Mouse (Mus musculus) macrophage (primary cell): ENCODE measurements around the gene Abl1. TPM values are rescaled to one million over a fixed set of nuclear protein-coding genes. Genes with fewer than 3 reads are reported as not detected.
"Not testable (repeated sequence)": the region's sequence is repeated elsewhere in the genome, so short reads cannot be mapped to it uniquely, and the experiment has no call there.

Source experiments
- H3K27ac ChIP-seq: fragments of 350-480 bp; formaldehyde crosslinking; 2 replicates; pipeline ENCODE4 v1.9.0; 2021
- H3K36me3 ChIP-seq: fragments of 350-480 bp; formaldehyde crosslinking; 2 replicates; pipeline ENCODE4 v1.9.0; 2021; ENCODE audit errors: inconsistent target
- H3K4me3 ChIP-seq: fragments of 350-480 bp; formaldehyde crosslinking; 2 replicates; pipeline ENCODE4 v1.9.0; 2021; ENCODE audit errors: inconsistent target
- H3K79me2 ChIP-seq: fragments of 350-480 bp; formaldehyde crosslinking; 2 replicates; pipeline ENCODE4 v1.9.0; 2021; ENCODE audit errors: inconsistent target
- WGBS: methylation state at CpG from one replicate; pipeline ENCODE4 v1.1.7; 2026; ENCODE audit warnings: inconsistent platforms; ENCODE audit not compliant: missing documents; 5-methylcytosine and 5-hydroxymethylcytosine counted together
- polyA plus RNA-seq: library from polyadenylated mRNA; stranded (reverse); fragments of 250-400 nt; gene quantifications from 3 replicates; pipeline ENCODE4 v1.2.4, GENCODE M21; 2018; ENCODE audit warnings: inconsistent platforms

The Abl1 gene
- polyA plus RNA-seq, 1 experiment from 2014 or later = 34.7 TPM

DNA sequence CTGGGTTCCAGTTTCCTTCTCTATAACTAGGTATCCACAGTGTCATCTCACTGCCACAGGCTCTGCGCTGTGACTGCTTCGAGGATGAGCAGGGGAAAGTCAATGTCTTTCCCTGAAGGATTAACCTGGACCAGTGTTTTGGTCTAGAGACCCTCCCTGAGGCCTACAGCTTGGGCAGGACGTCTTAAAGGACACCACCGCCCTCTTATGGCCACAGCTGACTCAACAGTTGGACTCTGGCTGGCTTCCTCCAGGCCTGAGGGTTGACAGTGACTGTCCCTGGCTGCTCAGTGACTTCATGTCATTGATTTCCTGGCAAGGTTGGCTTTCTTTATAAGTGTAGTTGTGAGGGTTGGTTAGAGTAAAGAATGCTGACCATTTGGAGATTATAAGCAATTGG lies 20.8 kb upstream of the Abl1 start:
- Histone ChIP-seq H3K4me3 (no peak overlapping the region), H3K79me2 (peaks cover 5% of the 10 kb centered on the region; the same call in 1 of the 2 replicates), H3K36me3 (no peaks in the 10 kb centered on the region), H3K27ac (no peak overlapping the region)
- WGBS = 54% methylated on average over 4 of the region's 4 CpGs

DNA sequence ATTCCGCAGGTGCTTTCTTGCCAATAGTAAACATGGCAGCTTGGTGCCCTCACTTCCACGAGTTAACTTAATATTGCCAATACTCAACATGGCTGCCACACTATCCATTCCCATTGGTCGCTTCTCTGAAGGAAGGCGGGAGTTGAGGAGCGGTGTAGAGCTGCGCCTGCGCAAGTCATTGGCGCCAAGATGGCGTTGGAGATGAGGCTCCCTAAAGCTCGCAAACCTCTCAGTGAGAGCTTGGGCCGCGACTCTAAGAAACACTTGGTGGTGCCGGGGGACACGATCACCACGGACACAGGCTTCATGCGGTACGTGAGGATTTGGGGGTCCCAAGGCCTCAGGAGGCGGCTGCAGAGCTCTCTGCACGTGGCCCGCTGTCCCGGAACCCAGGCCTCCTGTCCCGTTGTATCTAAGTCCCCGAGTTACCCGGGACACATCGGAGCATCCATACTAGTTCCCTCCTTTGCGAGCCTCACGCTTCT lies 17.6 kb upstream of the Abl1 start, which contains the start of gene Exosc2:
Gene Exosc2 (plus strand): TSS at position 165 of the 485 bp plus-strand sequence.
- peak within 1 kb of the TSS; percentile 39 for H3K27ac ChIP-seq
- H3K4me3 ChIP-seq = peak within 1 kb of the TSS; percentile 88
- H3K79me2 ChIP-seq = peaks cover 5% of the 10 kb centered on the region; the same call in 1 of the 2 replicates
- peaks cover 9% of the 10 kb centered on the region; the same call in 1 of the 2 replicates for H3K36me3 ChIP-seq
- 1% methylated on average over 27 of the region's 27 CpGs for WGBS

DNA sequence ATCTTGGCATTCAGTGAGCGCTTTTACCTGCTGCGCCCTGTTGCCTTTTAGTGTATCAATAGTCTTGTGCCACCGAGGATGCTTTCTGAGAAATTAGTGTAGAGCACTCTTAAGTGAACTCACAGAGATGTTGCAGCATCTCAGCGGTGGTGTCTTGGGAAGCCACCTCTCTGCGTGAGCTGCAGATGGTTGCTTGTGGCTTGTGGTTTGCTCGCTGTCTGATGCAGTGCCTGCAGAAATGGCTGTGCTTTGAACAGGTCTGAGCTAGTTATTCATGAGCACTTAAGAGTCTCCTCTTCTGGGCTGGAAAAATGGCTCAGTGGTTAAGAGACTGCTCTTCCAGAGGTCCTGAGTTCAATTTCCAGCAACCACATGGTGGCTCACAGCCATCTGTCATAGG lies 9.5 kb upstream of the Abl1 start:
- H3K79me2 ChIP-seq = no peaks in the 10 kb centered on the region
- no peak overlapping the region for H3K27ac ChIP-seq
- 65% methylated on average over 6 of the region's 6 CpGs for WGBS
- peaks cover 17% of the 10 kb centered on the region; the same call in 1 of the 2 replicates for H3K36me3 ChIP-seq
- H3K4me3 ChIP-seq = no peak overlapping the region

DNA sequence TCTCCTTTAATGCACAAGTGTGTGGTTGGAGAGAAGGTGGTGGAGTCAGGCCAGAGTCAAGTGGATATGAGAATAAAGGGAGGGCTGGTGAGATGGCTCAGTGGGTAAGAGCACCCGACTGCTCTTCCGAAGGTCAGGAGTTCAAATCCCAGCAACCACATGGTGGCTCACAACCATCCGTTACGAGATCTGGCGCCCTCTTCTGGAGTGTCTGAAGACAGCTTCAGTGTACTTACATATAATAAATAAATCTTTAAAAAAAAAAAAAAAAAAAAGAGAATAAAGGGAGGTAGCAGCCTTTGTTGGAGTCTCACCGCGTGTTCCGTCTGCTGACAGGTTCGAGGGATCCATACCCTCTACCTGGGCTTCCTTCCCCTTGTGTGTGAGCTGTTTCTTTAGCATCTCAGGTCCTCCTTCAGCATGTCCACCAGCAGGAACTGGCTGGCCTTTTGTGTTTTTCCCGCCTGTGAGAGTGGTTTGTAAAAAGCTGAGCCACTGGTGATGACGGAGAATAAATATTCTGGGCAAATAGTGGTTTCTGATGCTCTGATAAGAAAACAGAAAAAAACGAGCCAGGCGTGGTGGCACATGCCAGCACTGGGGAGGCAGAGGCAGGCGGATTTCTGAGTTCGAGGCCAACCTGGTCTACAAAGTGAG lies 7.0 kb upstream of the Abl1 start:
- not testable (repeated sequence) for H3K36me3 ChIP-seq, H3K27ac ChIP-seq, H3K79me2 ChIP-seq, H3K4me3 ChIP-seq
- WGBS = 91% methylated on average over 15 of the region's 15 CpGs

DNA sequence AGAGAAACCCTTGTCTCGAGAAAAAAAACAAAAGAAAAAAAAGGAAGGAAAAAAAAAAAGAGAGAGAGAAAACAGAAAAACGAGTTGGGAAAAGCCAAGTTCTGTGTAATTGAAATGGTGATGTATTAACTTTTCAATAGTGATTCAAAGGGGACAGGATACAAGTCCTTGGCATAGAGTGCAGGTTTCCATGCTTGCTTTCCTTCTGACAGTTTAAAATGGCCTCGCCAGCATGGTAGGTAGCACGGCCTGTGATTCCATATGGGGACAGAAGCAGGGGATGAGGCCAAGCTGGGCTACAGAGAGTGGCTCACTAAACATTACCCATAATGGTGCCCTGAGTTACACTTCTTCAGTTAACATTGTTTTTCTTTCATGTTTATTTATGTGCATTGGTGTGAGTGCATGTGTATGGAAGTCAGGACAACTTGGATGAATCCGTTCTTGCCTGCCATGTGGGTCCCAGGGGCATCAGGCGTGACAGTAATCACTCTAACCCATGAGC lies 6.4 kb upstream of the Abl1 start:
- 90% methylated on average over 6 of the region's 6 CpGs for WGBS
- Histone ChIP-seq H3K36me3 (no peaks in the 10 kb centered on the region), H3K27ac (no peak overlapping the region), H3K79me2 (no peaks in the 10 kb centered on the region), H3K4me3 (no peak overlapping the region)

DNA sequence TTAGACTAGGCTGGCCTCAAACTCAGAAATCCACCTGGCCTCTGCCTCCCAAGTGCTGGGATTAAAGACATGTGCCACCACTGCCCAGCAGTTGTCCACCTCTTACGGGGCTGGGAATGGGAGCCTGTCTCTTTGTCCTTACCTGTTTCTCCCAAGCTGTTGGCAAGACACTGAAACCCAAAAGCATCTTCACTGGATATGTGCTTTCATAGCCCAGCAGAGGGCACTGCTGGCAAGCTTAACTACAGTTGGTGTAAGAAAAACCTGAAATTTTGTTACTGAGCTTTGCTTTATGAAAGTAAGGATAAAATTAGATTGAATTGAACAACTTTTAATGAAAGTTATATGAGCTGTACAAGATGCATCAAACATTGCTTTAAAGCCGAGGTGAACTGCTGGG lies 4.5 kb upstream of the Abl1 start:
- no peak overlapping the region for H3K27ac ChIP-seq
- H3K79me2 ChIP-seq = no peaks in the 10 kb centered on the region
- H3K36me3 ChIP-seq = no peaks in the 10 kb centered on the region
- no peak overlapping the region for H3K4me3 ChIP-seq
- 33% methylated on average over 2 of the region's 2 CpGs for WGBS

DNA sequence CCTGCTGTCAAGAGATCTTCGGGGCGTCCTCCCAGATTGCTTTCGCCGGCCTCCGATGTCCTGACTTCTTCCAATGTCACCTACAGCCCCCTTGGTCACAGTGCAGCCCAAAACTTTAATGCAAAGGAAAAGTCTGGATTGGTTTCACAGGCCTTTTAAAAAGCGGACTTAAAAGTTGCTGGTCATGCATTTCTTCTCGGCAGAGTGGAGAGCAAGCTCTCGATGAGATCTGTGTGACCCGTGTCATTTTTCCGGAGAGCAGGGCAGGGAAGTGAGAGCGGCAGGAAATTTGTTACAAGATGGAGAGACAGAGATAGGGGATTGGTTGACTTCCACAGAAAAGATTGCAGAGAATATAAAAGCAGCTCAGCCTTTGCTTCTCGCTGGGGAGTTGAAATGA lies 869 bp downstream of the Abl1 start:
- Histone ChIP-seq H3K27ac (peak overlapping the region; percentile 96), H3K79me2 (peaks cover 47% of the 10 kb centered on the region), H3K4me3 (peak overlapping the region; percentile 86), H3K36me3 (no peaks in the 10 kb centered on the region)
- under 1% methylated on average over 12 of the region's 12 CpGs for WGBS

DNA sequence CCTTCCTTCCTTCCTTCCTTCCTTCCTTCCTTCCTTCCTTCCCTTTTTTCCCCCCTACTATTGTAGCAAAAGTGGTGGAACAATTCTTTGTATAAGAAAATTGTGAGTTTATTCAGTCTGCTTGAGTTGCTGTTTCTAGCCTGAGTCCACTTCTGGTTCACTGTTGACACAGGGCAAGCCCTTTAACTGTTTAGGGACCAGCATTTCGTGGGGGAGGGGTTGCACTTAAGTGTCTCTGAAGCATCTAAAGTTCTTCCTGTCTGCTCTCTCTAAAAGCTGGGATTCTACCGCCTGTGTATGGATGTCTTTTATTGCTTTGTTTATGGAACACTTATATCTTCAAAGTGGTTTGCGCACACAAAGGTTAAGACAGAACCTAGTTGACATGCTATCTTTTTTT lies 1.9 kb downstream of the Abl1 start:
- H3K79me2 ChIP-seq = peaks cover 57% of the 10 kb centered on the region
- no peak overlapping the region; the same call in 1 of the 2 replicates for H3K4me3 ChIP-seq
- H3K27ac ChIP-seq = no peak overlapping the region
- no peaks in the 10 kb centered on the region for H3K36me3 ChIP-seq
- 67% methylated on average over 3 of the region's 3 CpGs for WGBS

DNA sequence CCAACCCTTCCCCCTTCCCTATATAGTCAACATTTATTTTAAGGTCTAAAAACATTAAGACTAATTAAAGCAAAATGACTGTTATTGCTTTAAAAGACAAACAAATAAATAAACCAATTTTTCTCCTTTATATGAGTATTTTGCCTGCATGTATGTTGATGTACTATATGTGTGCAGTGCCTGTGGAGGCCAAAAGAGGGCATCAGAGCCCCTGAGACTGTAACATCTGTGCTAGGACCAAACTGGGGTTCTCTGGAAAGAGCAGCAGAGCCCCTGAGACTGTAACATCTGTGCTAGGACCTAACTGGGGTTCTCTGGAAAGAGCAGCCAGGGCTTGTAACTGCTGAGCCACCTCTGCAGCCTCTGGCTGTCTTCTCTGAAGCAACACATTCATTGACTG lies 10.0 kb downstream of the Abl1 start:
- Histone ChIP-seq H3K27ac (no peak overlapping the region), H3K36me3 (peaks cover 15% of the 10 kb centered on the region), H3K79me2 (peaks cover 46% of the 10 kb centered on the region; the same call in 1 of the 2 replicates), H3K4me3 (no peak overlapping the region)

DNA sequence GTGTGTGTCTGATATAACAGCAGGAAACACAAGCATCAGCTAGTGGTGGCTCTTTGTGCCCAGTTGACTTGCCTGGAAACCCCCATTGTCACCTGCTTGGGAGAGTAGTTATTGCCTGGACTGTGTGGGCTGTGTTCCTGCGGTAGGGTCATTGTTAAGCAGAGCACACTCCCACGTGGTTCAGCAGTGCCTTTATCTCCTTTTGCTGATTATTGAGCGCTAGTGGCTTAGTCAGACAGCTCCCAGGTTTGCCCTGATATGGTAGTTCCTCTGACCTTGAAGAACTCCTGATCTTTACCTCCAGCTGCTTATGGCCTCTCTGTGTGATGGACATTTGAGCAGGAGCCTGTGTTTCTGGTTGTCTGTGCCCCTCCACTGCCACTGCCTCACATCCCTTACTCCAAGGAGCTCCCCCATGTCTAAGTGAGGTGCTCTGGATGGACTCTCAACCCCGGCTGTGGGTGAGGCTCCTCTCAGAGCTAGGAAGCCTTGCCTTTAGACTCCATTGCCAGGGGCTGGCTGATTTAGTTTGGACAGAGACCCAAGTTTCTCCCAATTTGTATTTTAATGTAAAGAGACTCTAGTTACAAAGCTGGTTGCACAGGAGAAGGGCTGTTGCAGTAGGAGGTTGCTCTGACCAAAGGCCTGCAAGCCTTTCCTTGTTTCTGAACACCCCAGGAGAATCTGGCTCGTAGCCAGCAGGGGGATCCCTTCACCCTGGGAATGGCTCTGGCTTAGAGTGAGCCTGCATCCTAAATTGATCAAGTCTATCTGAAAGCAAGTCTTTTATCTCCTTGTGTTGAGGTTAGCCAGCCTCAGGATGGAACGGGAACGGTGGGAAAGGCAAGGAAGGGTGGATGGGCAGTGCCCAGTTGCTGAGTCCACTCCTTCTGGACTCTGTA lies 12.6 kb downstream of the Abl1 start:
- Histone ChIP-seq H3K79me2 (peaks cover 41% of the 10 kb centered on the region; the same call in 1 of the 2 replicates), H3K36me3 (peaks cover 10% of the 10 kb centered on the region), H3K27ac (no peak overlapping the region), H3K4me3 (no peak overlapping the region)
- whole genome bisulfite sequencing = 91% methylated on average over 7 of the region's 7 CpGs

DNA sequence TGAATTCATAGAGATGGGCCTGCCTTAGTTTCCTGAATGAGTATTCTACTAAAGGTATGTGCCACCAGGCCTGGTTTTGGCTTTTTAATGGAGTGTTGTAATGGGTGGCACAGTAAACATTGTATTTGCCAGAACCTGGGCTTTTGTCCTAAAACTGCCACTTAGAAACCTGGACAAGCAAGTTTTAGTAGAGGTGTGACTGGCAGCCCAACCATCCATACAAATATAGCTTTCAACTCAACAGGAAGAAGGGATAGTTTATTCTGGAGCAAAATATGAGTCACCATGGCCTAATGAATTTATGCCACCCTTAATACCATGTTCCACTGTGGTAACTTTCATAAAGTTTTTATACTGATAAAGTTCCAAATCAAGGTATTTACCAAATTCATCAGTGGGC lies 15.1 kb downstream of the Abl1 start:
- no peak overlapping the region for H3K27ac ChIP-seq
- peaks cover 40% of the 10 kb centered on the region; the same call in 1 of the 2 replicates for H3K79me2 ChIP-seq
- H3K36me3 ChIP-seq = no peaks in the 10 kb centered on the region
- H3K4me3 ChIP-seq = no peak overlapping the region

DNA sequence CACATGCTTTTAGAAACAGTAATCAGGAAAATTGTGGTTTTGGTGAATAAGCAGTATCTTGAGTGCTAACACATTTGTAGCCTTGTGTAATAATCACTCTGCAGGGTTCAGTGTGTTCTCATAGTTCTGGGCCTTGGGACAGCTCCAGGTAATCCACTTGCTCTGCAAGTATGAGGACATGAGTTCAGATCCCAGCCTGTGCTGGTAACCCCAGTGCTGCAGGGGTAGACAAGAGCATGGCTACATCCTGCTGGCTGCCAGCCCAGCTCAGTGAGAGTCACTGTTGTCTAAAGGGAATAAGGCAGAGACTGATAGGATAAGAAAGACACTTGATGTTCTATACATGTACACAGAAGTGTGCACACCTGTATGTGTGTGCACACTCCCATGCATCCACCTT lies 17.7 kb downstream of the Abl1 start:
- peaks cover 42% of the 10 kb centered on the region; the same call in 1 of the 2 replicates for H3K79me2 ChIP-seq
- H3K36me3 ChIP-seq = no peaks in the 10 kb centered on the region
- H3K27ac ChIP-seq = no peak overlapping the region
- no peak overlapping the region for H3K4me3 ChIP-seq

DNA sequence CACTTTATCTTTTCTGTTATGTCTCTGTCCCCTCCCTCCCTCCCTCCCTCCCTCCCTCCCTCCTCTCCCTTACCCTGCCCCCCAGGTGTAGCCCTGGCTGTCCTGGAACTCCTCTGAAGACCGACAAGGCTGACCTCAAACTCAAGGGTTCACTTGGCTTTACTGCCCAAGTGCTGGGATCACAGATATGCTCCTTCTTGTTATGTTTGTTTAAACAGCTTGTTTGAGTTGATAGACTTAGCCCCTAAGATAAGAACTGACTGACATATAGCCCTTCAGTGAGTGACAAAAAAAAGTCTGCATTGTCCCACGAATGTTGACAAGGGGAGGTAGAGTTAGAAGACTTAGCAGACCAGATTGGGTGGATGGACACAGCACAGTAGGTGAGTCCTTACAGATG lies 18.4 kb downstream of the Abl1 start:
- Histone ChIP-seq H3K4me3 (no peak overlapping the region), H3K79me2 (peaks cover 48% of the 10 kb centered on the region; the same call in 1 of the 2 replicates), H3K36me3 (no peaks in the 10 kb centered on the region), H3K27ac (no peak overlapping the region)
- WGBS = 92% methylated on average over 2 of the region's 2 CpGs

DNA sequence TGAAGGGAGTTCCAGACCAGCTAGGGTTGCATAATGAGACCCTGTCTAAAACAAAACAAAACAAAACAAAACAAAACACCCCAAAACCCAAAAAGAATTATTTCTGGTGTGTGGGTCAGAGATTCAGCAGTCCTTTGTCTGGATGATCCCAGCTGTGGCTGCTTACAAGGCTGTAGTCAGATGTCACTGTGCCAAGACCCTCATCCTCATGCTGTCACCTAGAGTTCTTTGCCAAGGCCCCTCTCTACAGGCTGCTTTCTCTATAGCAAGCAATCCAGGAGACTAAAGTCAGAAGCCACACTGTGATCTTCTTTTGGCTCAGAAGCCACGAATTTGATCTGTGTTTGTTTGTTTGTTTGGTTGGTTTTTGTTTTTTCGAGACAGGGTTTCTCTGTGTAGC lies 24.5 kb downstream of the Abl1 start:
- 80% methylated on average over 1 of the region's 2 CpGs for WGBS
- peaks cover 65% of the 10 kb centered on the region; the same call in 1 of the 2 replicates for H3K79me2 ChIP-seq
- no peaks in the 10 kb centered on the region for H3K36me3 ChIP-seq
- H3K4me3 ChIP-seq = no peak overlapping the region
- no peak overlapping the region for H3K27ac ChIP-seq

DNA sequence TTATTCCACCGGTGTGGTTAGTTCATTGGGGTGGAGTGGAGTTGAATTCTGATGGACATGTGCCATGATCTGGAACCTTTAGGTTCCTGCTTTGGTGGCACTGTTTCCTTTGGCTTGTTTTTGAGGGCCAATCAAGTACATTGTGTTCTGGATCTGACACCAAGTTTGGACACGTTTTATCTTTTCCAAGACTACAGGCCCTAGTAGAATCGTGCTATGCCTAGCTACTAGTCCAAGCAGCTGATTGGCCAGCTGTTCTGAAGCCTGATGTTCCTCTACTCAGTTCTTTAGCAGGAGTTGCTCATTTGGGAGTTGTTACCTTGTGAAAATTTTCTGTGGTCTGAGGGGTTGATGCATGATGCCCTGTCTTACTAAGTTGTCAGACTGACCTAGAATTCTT lies 25.6 kb downstream of the Abl1 start:
- Histone ChIP-seq H3K79me2 (peaks cover 69% of the 10 kb centered on the region; the same call in 1 of the 2 replicates), H3K4me3 (no peak overlapping the region), H3K27ac (no peak overlapping the region), H3K36me3 (no peaks in the 10 kb centered on the region)
- 92% methylated on average over 3 of the region's 3 CpGs for WGBS
